Mouse (Mus musculus): Measurements from ENCODE around the gene Wbp2.

- TF ChIP-seq CTCF (IDR thresholded peaks at IDR 0.05; ENCODE audit: borderline replicate concordance, control insufficient read depth, extremely low read depth, insufficient read depth, low read length, poor library complexity), result no peak
- TF ChIP-seq POLR2A (IDR thresholded peaks at IDR 0.05; ENCODE audit: control insufficient read depth, extremely low read depth, insufficient read depth, low read length, poor library complexity), result no peak
Measured at GRCm38 (mm10) chr11:116088741-116089394, 2.1 kb upstream of the Wbp2 start.

Data from thymus, adult 2 months (tissue).